Mouse (Mus musculus) liver, postnatal 0 days (tissue): ENCODE data around the gene Nr1h5.

Source experiments
- CTCF ChIP-seq: sonication (generic); IDR thresholded peaks from 2 replicates; pipeline ENCODE4 v1.5.1; 2016; ENCODE audit warnings: antibody characterized with exemption, low read depth
- EP300 ChIP-seq: IDR thresholded peaks from 2 replicates; pipeline ENCODE4 v1.6.1; 2016; ENCODE audit warnings: antibody characterized with exemption, low read depth, mild to moderate bottlenecking

DNA sequence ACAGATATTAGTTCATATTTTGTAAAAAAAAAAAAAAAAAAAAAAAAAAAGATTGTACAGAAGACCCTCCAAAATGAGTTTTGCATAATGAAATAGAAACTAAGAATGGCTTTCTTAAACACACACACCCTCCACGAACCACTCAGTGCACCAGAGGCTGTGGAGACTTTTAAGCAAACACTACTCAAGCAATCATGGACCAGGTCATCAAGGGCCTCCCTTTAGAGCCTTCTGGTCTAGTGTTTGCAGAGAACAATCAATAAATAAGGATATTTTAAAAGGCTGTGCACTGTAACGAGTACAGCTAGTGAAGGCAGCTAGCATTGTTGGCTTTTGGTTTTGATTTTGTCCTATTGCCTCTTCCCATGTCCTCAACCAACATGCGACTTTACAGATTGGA, 17.6 kb downstream of the Nr1h5 start:
- TF ChIP-seq EP300, result no peak
- no peak for TF ChIP-seq CTCF
